Mouse (Mus musculus): ENCODE results near the gene Nabp2. TPM values are rescaled to one million over a fixed set of nuclear protein-coding genes. Genes with fewer than 3 reads are reported as not detected.
A peak's percentile ranks its signal among the peaks of the same experiment; 100 is the strongest.

Gene Nabp2
- total and polyA plus RNA-seq, 3 experiments = 21.3 to 93.8 (median 79.3) TPM

DNA sequence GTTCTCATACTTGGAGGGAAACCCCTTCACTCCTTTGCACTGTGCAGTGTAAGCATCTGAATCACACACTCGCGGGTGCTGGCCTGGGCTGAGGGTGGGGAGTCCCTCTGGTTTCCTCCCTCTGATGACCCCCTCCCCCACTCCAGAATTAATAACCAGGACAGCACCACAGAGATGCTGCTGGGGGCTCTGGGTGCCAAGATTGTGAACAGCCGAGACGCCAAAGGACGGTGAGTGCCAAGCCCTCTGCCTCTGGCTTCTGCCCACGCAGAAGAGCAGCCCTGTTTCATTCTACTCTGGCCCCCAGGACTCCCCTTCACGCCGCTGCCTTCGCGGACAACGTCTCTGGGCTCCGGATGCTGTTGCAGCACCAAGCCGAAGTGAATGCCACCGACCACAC lies 22.4 kb downstream of the Nabp2 start:
- DNase-seq = no peak

DNA sequence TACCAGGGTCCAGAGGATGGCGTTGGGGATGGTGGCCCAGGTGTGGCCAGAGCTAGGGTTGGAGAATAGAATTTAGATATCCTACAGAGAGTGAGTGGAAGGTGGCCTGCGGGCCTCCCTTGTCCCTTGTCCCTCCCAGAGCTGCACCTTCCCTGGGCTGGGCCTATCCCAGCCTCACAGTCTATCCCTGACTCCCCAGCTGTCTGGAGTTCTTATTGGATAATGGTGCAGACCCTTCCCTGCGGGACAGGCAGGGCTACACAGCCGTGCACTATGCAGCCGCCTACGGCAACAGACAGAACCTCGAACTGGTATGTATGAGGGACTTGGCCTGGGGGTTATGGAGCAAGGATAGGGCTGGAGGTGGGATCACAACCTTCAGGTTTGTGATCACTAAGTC lies 25.4 kb downstream of the Nabp2 start:
- no peak for DNase-seq

DNA sequence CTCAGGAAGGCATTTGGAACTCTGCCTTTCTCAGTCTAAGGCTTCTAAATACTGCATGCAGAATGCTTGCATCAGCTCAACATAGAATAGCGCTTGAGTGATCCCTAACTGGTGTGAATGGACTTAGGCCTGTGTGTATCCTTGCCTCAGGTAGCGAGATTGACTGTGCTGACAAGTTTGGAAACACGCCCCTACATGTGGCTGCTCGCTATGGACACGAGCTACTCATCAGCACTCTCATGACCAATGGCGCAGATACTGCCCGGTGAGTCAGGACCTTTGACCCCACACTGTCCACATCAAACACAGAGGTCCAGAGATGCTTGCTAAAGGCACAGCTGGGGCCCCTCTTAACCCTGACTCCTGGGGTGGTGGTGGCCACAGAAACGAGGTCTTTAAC lies 28.8 kb downstream of the Nabp2 start:
- DNase-seq = no peak

GRCm38 (mm10) chr10:128380565-128380964 lies 30.7 kb downstream of the Nabp2 start:
- DNase-seq = no peak

- no peak for DNase-seq
These were observed 32.0 kb downstream of the Nabp2 start for GRCm38 (mm10) chr10:128379260-128379659.

DNA sequence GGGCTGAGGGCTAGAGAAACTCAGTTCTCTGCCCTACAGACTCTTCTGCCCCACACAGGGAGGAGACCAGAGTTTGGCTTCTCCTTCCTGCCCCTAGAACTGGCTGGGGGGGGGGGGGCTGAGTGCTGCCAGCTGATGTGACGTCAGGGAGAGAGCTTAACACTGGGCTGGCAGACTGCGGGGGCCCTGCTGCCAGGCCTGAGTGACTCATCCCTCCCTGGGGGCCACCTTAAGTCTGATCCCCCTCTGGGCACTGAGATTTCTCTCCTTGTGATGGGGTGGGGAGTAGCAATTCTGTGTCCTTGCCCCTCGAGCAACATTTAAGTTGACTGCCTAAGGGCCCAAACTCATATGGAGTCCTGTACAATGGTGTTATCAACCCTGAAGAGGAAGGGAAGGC lies 32.8 kb downstream of the Nabp2 start:
- peak; percentile 65 for DNase-seq

- DNase-seq = no peak
These were observed 33.3 kb downstream of the Nabp2 start for GRCm38 (mm10) chr10:128377940-128378448.

- no peak for DNase-seq
These were observed 33.9 kb downstream of the Nabp2 start for GRCm38 (mm10) chr10:128377222-128377939.

GRCm38 (mm10) chr10:128376455-128377211 lies 34.7 kb downstream of the Nabp2 start, which contains the start of gene Ankrd52:
Gene Ankrd52 (plus strand): TSS chr10:128377115.
- DNase-seq = peak; percentile 94

- DNase-seq = no peak
These were observed 35.2 kb downstream of the Nabp2 start for GRCm38 (mm10) chr10:128376099-128376454.

- DNase-seq = no peak
These were observed 36.9 kb downstream of the Nabp2 start for GRCm38 (mm10) chr10:128374393-128374792.

GRCm38 (mm10) chr10:128372989-128373748 lies 38.1 kb downstream of the Nabp2 start:
- no peak for DNase-seq

DNA sequence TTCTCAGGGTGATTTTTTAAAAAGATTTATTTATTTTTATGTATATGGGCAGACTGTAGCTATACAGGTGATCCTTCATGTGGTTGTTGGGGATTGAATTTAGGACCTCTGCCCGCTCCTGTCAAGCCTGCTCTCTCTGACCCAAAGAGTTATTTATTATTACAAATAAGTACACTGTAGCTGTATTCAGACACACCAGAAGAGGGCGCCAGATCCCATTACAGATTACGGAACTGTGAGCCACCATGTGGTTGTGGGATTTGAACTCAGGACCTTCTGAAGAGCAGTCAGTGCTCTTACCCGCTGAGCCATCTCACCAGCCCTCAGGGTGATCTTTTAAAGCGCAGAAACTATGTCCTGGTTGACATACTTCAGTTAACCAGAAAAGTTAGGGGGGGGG lies 39.1 kb downstream of the Nabp2 start:
- DNase-seq = no peak

- no peak for DNase-seq
These were observed 40.7 kb downstream of the Nabp2 start for GRCm38 (mm10) chr10:128370601-128371000.

GRCm38 (mm10) chr10:128370021-128370420 lies 41.3 kb downstream of the Nabp2 start:
- DNase-seq = no peak

DNA sequence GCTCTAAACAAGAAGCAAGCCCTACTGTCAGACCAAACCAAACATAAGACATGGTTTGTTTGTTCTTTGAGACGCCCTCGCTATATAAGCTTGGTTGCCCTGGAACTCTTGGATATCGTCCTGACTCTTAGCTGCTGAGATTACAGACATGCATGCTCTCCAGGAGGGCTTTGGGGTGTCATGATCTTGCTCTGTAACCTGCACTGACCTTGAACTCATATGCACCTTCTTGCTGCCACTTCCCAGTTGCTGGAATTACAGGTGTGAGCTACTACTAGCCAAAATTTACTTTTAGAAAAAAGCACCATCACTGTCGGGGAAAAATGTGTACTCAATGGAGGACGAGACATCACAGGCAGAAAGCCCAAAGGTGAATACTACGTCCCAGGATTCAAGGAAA lies 41.7 kb downstream of the Nabp2 start:
- no peak for DNase-seq

GRCm38 (mm10) chr10:128369218-128369543 lies 42.1 kb downstream of the Nabp2 start:
- DNase-seq = no peak

GRCm38 (mm10) chr10:128368402-128369217 lies 42.7 kb downstream of the Nabp2 start, which contains the start of gene Coq10a:
Gene Coq10a (minus strand): TSS chr10:128368997.
- peak; percentile 96 for DNase-seq

- DNase-seq = no peak
These were observed 43.3 kb downstream of the Nabp2 start for GRCm38 (mm10) chr10:128367899-128368401.

- peak; percentile 62 for DNase-seq
These were observed 48.7 kb downstream of the Nabp2 start for GRCm38 (mm10) chr10:128362568-128362967.

DNA sequence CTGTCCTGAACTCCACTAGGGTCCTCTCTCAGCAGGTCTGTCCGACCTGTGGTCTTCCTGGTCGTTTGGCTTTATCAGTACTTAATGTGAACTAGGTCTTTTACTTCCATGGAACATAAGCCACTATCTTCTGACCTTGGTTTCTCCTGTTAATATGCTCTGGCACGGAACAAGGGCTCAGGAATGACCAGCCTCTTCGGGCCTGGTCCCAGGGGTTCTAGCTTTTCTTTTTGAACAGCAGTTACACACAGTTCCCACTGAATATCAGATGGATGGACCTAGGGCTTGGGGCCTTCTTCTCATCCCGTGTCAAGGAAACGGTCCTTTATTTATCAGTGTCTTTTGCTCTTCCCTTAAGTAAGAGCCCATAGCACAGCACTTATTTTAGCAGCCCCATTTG lies 49.5 kb downstream of the Nabp2 start:
- no peak for DNase-seq

DNA sequence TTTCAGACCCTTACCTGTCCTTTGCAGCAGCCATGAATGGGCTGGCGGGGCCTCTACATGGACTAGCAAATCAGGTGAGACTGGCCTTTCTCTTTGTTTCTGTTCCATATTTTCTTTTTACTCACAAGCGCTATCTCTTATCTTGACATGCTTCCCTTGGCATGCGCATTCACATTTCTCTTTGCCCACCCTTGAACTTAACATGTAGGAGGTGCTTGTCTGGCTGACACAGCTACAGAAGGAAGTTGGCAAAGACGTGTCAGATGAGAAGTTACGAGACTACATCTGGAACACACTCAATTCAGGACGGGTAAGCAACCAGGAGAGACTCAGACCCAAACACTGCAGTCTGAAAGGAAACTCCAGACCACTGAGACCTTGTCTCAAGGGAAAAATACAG lies 52.1 kb downstream of the Nabp2 start:
- DNase-seq = peak; percentile 76

All from adrenal gland, adult 2 months (tissue).